Mouse (Mus musculus) small intestine, adult 2 months (tissue): ENCODE results near the gene Strbp.

Experiments used
- CTCF ChIP-seq: fragments of 200-500 bp; IDR thresholded peaks from 2 replicates; pipeline ENCODE4 v1.5.1; 2012; ENCODE audit warnings: low read depth, mild to moderate bottlenecking, control low read depth, inconsistent platforms, low read length, moderate library complexity, mixed read lengths; ENCODE audit not compliant: insufficient replicate concordance, insufficient read length; ENCODE audit errors: extremely low read depth
- POLR2A ChIP-seq: fragments of 200-500 bp; IDR thresholded peaks from 2 replicates; pipeline ENCODE4 v1.6.1; 2012; ENCODE audit warnings: low read depth, mild to moderate bottlenecking, control low read depth, inconsistent platforms, low read length, moderate library complexity

- no peak for TF ChIP-seq POLR2A
- no peak for TF ChIP-seq CTCF
Observed at GRCm38 (mm10) chr2:37749323-37749722, 45.7 kb upstream of the Strbp start.
